Mouse (Mus musculus) stomach, postnatal 0 days (tissue): ENCODE measurements at regions not wholly inside any gene's neighbourhood (a gene's known extent, or its start where the extent isn't known, plus 50 kb on each side); places are given as distances from the start of the nearest gene placed in this dataset.

Source experiments
- CTCF ChIP-seq: IDR thresholded peaks from 2 replicates; pipeline ENCODE4 v1.5.1; 2016; ENCODE audit warnings: antibody characterized with exemption, low read depth, mild to moderate bottlenecking, moderate library complexity
- EP300 ChIP-seq: optimal IDR thresholded peaks from 2 replicates; pipeline ENCODE3; 2016; ENCODE audit warnings: antibody characterized with exemption

- no peak for TF ChIP-seq CTCF
- no peak for TF ChIP-seq EP300
These were observed 415.8 kb upstream of the Prickle1 start for GRCm38 (mm10) chr15:94011499-94011898.
